Comparison of ENCODE assay signal across 27 mouse cellular contexts in the genomic region with DNA sequence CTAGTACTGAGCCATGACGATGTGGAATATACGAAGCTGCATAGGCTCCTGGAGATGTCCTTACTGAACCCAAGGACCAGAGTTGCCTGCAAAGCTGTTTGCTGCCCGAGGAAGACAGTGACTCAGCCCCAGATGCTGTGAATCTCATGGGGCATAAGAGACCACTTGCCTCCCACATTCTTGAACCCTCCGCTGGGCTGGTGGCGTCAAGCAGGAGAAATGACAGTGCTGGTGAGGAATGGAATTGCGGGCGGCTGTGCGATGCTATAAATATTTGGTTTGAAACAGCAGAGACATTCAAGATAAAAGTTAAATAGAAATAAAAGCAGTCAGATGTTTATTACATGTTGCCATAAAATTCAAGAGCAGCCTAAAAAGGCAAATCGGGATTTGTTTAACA.
A peak's percentile ranks its signal among the peaks of the same experiment; 100 is the strongest.
DNase-seq lines count a peak whose midpoint lies in the region; ATAC-seq and TF ChIP-seq lines count a peak whose summit lies in the region.
"Had no signal": no experiment of that assay in that cellular context is flagged by ENCODE, and none has a peak within 500 bp of the region (broad histone marks: within the 10 kb centered on the region; RNA-seq: fewer than 3 reads in every experiment).

No protein-coding gene starts in this region.

- no peaks in the 10 kb centered on the region for H3K36me3 ChIP-seq in intestine, embryonic 15.5 days
- H3K36me3 ChIP-seq in intestine, embryonic 16.5 days (ENCODE audit: control insufficient read depth, insufficient read depth, low read length) = no peaks in the 10 kb centered on the region
- H3K36me3 ChIP-seq: embryonic facial prominence, embryonic 13.5 days; heart, embryonic 13.5 days; hindbrain, embryonic 12.5 days; limb, embryonic 13.5 days; liver, embryonic 12.5 days; lung, embryonic 15.5 days; neural tube, embryonic 12.5 days; stomach, embryonic 15.5 days had no signal

- no peak for TF ChIP-seq CTCF in lung, adult 2 months (IDR thresholded peaks at IDR 0.05; ENCODE audit: insufficient read depth, low read length)
- TF ChIP-seq CTCF in embryonic fibroblast, embryonic 13.5 days (IDR thresholded peaks at IDR 0.05; ENCODE audit: borderline replicate concordance, insufficient read depth, low read length) = no peak

- no peak for TF ChIP-seq POLR2A in lung, adult 2 months (IDR thresholded peaks at IDR 0.05; ENCODE audit: borderline replicate concordance, extremely low read depth, low read depth, low read length)
- TF ChIP-seq POLR2A in embryonic fibroblast, embryonic 13.5 days (IDR thresholded peaks at IDR 0.05; ENCODE audit: low read depth, low read length) = no peak

- DNase-seq in lung, postnatal 10 days = peak; percentile 31
- DNase-seq in lung, adult 2 months = no peak
- DNase-seq in 3T3-L1 (ENCODE audit: low read depth, low spot score) = peak; percentile 6
- DNase-seq in spleen, postnatal 4 days (ENCODE audit: low spot score in 2 of 2) = no peak
- DNase-seq: adrenal gland, postnatal 10 days; cerebellum, adult 8-10 months; cerebellum, postnatal 36 days; embryo, embryonic 11 days; heart, postnatal 14 days; kidney, adult 2 months; layer of hippocampus, adult 9-11 months; midbrain, embryonic 14.5 days had no signal

- no peak overlapping the region for H3K27ac ChIP-seq in intestine, embryonic 15.5 days
- H3K27ac ChIP-seq in intestine, embryonic 16.5 days (ENCODE audit: low read length) = no peak overlapping the region
- peak overlapping the region; percentile 72 for H3K27ac ChIP-seq in embryonic fibroblast, embryonic 13.5 days (ENCODE audit: insufficient read depth, low read length)
- H3K27ac ChIP-seq: embryonic facial prominence, embryonic 13.5 days; forebrain, embryonic 13.5 days; heart, embryonic 13.5 days; hindbrain, embryonic 12.5 days; kidney, postnatal 0 days; limb, embryonic 13.5 days; liver, embryonic 12.5 days; lung, embryonic 15.5 days; neural tube, embryonic 12.5 days; stomach, embryonic 15.5 days had no signal

- WGBS in intestine, embryonic 15.5 days = 42% methylated on average over 9 of the region's 9 CpGs
- 56% methylated on average over 9 of the region's 9 CpGs for whole genome bisulfite sequencing in intestine, embryonic 16.5 days
- 65% methylated on average over 9 of the region's 9 CpGs for WGBS in lung, adult 2 months

- no peak overlapping the region for H3K4me3 ChIP-seq in intestine, embryonic 15.5 days (replicated peaks)
- H3K4me3 ChIP-seq in intestine, embryonic 16.5 days (ENCODE audit: low read length) = no peak overlapping the region
- no peak overlapping the region for H3K4me3 ChIP-seq in lung, adult 2 months (replicated peaks; ENCODE audit: extremely low read depth, low read depth, low read length)
- no peak overlapping the region for H3K4me3 ChIP-seq in embryonic fibroblast, embryonic 13.5 days (ENCODE audit: insufficient read depth, low read length)
- H3K4me3 ChIP-seq: embryonic facial prominence, embryonic 13.5 days; forebrain, embryonic 13.5 days; heart, embryonic 13.5 days; hindbrain, embryonic 12.5 days; limb, embryonic 13.5 days; liver, embryonic 12.5 days; lung, embryonic 15.5 days; megakaryocyte, embryonic 14.5 days; neural tube, embryonic 12.5 days; stomach, embryonic 15.5 days had no signal

- H3K4me2 ChIP-seq in intestine, embryonic 15.5 days (replicated peaks) = no peak overlapping the region
- no peak overlapping the region for H3K4me2 ChIP-seq in intestine, embryonic 16.5 days (ENCODE audit: low read depth, low read length)
- H3K4me2 ChIP-seq: embryonic facial prominence, embryonic 13.5 days; forebrain, embryonic 13.5 days; heart, embryonic 13.5 days; hindbrain, embryonic 12.5 days; limb, embryonic 13.5 days; liver, embryonic 12.5 days; lung, embryonic 15.5 days; neural tube, embryonic 12.5 days; stomach, embryonic 15.5 days had no signal

- no peaks in the 10 kb centered on the region for H3K9me3 ChIP-seq in intestine, embryonic 15.5 days
- no peaks in the 10 kb centered on the region for H3K9me3 ChIP-seq in intestine, embryonic 16.5 days (ENCODE audit: control insufficient read depth, low read length)
- H3K9me3 ChIP-seq: embryonic facial prominence, embryonic 13.5 days; forebrain, embryonic 13.5 days; heart, embryonic 13.5 days; hindbrain, embryonic 12.5 days; limb, embryonic 13.5 days; liver, embryonic 12.5 days; lung, embryonic 15.5 days; neural tube, embryonic 12.5 days; stomach, embryonic 15.5 days had no signal

- H3K9ac ChIP-seq in intestine, embryonic 15.5 days = no peak overlapping the region
- no peak overlapping the region for H3K9ac ChIP-seq in intestine, embryonic 16.5 days (ENCODE audit: low read depth, low read length)
- H3K9ac ChIP-seq: embryonic facial prominence, embryonic 13.5 days; forebrain, embryonic 13.5 days; heart, embryonic 13.5 days; hindbrain, embryonic 12.5 days; limb, embryonic 13.5 days; liver, embryonic 12.5 days; lung, embryonic 15.5 days; neural tube, embryonic 12.5 days; stomach, embryonic 15.5 days had no signal

- peaks cover 8% of the 10 kb centered on the region; the same call in 1 of the 2 replicates for H3K4me1 ChIP-seq in intestine, embryonic 15.5 days (replicated peaks)
- H3K4me1 ChIP-seq in intestine, embryonic 16.5 days (ENCODE audit: control insufficient read depth, insufficient read depth, low read length) = no peaks in the 10 kb centered on the region
- no peaks in the 10 kb centered on the region for H3K4me1 ChIP-seq in lung, adult 2 months (ENCODE audit: control insufficient read depth, insufficient read depth, low read length)
- H3K4me1 ChIP-seq in embryonic fibroblast, embryonic 13.5 days (ENCODE audit: control insufficient read depth, insufficient read depth, low read length) = peaks cover 3% of the 10 kb centered on the region; the same call in 1 of the 2 replicates
- H3K4me1 ChIP-seq: embryonic facial prominence, embryonic 13.5 days; forebrain, embryonic 13.5 days; hindbrain, embryonic 12.5 days; limb, embryonic 13.5 days; liver, embryonic 12.5 days; megakaryocyte, embryonic 14.5 days; neural tube, embryonic 12.5 days had no signal

- peak; percentile 49; the same call in 1 of the 2 replicates for ATAC-seq in intestine, embryonic 15.5 days
- no peak; the same call in 1 of the 2 replicates for ATAC-seq in intestine, embryonic 16.5 days
- ATAC-seq in megakaryocyte progenitor cell, adult 5-6 weeks (replicated peaks; ENCODE audit: poor library complexity) = no peak
- ATAC-seq: forebrain, embryonic 13.5 days; liver, embryonic 12.5 days had no signal

- no peaks in the 10 kb centered on the region for H3K27me3 ChIP-seq in intestine, embryonic 15.5 days (replicated peaks)
- no peaks in the 10 kb centered on the region for H3K27me3 ChIP-seq in intestine, embryonic 16.5 days (replicated peaks; ENCODE audit: control insufficient read depth, insufficient read depth, low read length)
- H3K27me3 ChIP-seq: embryonic facial prominence, embryonic 13.5 days; forebrain, embryonic 13.5 days; hindbrain, embryonic 12.5 days; limb, embryonic 13.5 days; liver, embryonic 12.5 days; lung, embryonic 15.5 days; megakaryocyte, embryonic 14.5 days; neural tube, embryonic 12.5 days; stomach, embryonic 15.5 days had no signal

Comparison
In these comparisons a context has a peak if more than half of its experiments do, and no peak if none do; other contexts are left out.
1. DNase-seq: peak in lung, postnatal 10 days (single experiment) and 3T3-L1 (single experiment); none in lung, adult 2 months (single experiment) and spleen, postnatal 4 days (0 of 2).